In genomic region chr14:118422351-118423001, GRCm38 (mm10) we compare ENCODE assay signal across 8 mouse cellular contexts.
A peak's percentile ranks its signal among the peaks of the same experiment; 100 is the strongest.
DNase-seq lines count a peak whose midpoint lies in the region; ATAC-seq and TF ChIP-seq lines count a peak whose summit lies in the region.

No protein-coding gene starts in this region.

- TF ChIP-seq POLR2A in brain, embryonic 14.5 days (IDR thresholded peaks at IDR 0.05; ENCODE audit: borderline replicate concordance, extremely low read depth, insufficient read depth, insufficient read length, poor library complexity, severe bottlenecking) = no peak

- no peak for TF ChIP-seq CTCF in brain, embryonic 14.5 days (IDR thresholded peaks at IDR 0.05; ENCODE audit: borderline replicate concordance, extremely low read depth, insufficient read depth, insufficient read length)

- peak; percentile 46 to 49 for ATAC-seq in hematopoietic stem cell, adult 5-6 weeks (replicated peaks in 1 of 2; ENCODE audit: insufficient read depth in 1 of 2, low FRiP score in 2 of 2, low TSS enrichment in 1 of 2, low read depth in 1 of 2, poor library complexity in 2 of 2, severe bottlenecking in 2 of 2)
- ATAC-seq in limb, embryonic 13.5 days (ENCODE audit: low FRiP score, low read depth) = no peak
- ATAC-seq in neural tube, embryonic 15.5 days (ENCODE audit: low FRiP score) = peak; percentile 84

- no peak overlapping the region for H3K9ac ChIP-seq in limb, embryonic 13.5 days
- H3K9ac ChIP-seq in neural tube, embryonic 15.5 days (replicated peaks) = peak overlapping the region; percentile 21

- H3K27ac ChIP-seq in limb, embryonic 13.5 days = no peak overlapping the region
- peak overlapping the region; percentile 51; the same call in 1 of the 2 replicates for H3K27ac ChIP-seq in neural tube, embryonic 15.5 days (replicated peaks)

- 3% methylated on average over 17 of the region's 17 CpGs for WGBS in limb, embryonic 13.5 days
- 1% methylated on average over 17 of the region's 17 CpGs for WGBS in neural tube, embryonic 15.5 days

- peaks cover 8% of the 10 kb centered on the region; the same call in 1 of the 2 replicates for H3K9me3 ChIP-seq in limb, embryonic 13.5 days
- H3K9me3 ChIP-seq in neural tube, embryonic 15.5 days (replicated peaks) = peaks cover 7% of the 10 kb centered on the region; the same call in 1 of the 2 replicates

- H3K36me3 ChIP-seq in limb, embryonic 13.5 days = no peaks in the 10 kb centered on the region
- H3K36me3 ChIP-seq in neural tube, embryonic 15.5 days = no peaks in the 10 kb centered on the region

- H3K4me2 ChIP-seq in limb, embryonic 13.5 days (replicated peaks) = peak overlapping the region; percentile 42
- peak overlapping the region; percentile 62 for H3K4me2 ChIP-seq in neural tube, embryonic 15.5 days

- H3K4me3 ChIP-seq in limb, embryonic 13.5 days = peak overlapping the region; percentile 15
- H3K4me3 ChIP-seq in neural tube, embryonic 15.5 days (replicated peaks) = peak overlapping the region; percentile 30

- peaks cover 41% of the 10 kb centered on the region for H3K27me3 ChIP-seq in limb, embryonic 13.5 days
- H3K27me3 ChIP-seq in neural tube, embryonic 15.5 days (replicated peaks) = no peaks in the 10 kb centered on the region

- DNase-seq in adrenal gland, postnatal 10 days = peak; percentile 2
- no peak for DNase-seq in adrenal gland, adult 2 months
- DNase-seq in brain, embryonic 14.5 days (ENCODE audit: low read depth) = peak; percentile 83
- DNase-seq in lung, postnatal 25 days (ENCODE audit: low spot score) = no peak
- DNase-seq in urinary bladder, postnatal 36 days (ENCODE audit: low spot score in 2 of 2) = no peak

- peaks cover 8% of the 10 kb centered on the region for H3K4me1 ChIP-seq in limb, embryonic 13.5 days
- H3K4me1 ChIP-seq in neural tube, embryonic 15.5 days = peaks cover 10% of the 10 kb centered on the region

Comparison
In these comparisons a context has a peak if more than half of its experiments do, and no peak if none do; other contexts are left out.
1. DNase-seq: peak in adrenal gland, postnatal 10 days (single experiment) and brain, embryonic 14.5 days (single experiment); none in adrenal gland, adult 2 months (single experiment), lung, postnatal 25 days (single experiment) and urinary bladder, postnatal 36 days (0 of 2).